Mouse (Mus musculus) urinary bladder, postnatal 36 days (tissue): Measurements from ENCODE around the gene Ceacam10.
"Not testable (repeated sequence)": the region's sequence is repeated elsewhere in the genome, so short reads cannot be mapped to it uniquely, and the experiment has no call there.

ENCODE experiments used
- DNase-seq, 2 experiments: peaks; one replicate each; pipeline ENCODE4 v3.0.0; 2022; ENCODE audit warnings: low spot score in 2 of 2, mixed read lengths in 1 of 2

Ceacam10 gene

DNA sequence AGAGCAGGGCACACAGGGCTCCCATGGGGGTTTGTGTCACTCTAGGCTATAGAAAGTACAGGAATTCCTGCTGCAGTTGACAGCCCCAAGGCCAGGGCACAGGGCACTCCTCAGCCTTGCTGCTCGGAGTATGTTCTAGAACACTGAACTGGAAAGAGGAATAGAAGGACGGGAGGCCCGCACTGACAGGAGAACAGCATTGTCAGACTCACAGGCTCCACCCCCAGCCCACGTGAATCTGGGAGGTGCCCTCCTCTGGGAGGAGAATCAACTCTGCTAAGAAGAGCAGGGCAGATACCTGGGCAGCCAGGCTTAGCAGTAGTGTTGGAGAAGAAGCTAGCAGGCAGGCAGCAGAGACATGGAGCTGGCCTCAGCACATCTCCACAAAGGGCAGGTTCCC lies at the start of gene Ceacam10:
TSS of gene Ceacam10 (plus strand) at position 289 of the 400 bp plus-strand sequence.
- DNase-seq = not testable (repeated sequence)

DNA sequence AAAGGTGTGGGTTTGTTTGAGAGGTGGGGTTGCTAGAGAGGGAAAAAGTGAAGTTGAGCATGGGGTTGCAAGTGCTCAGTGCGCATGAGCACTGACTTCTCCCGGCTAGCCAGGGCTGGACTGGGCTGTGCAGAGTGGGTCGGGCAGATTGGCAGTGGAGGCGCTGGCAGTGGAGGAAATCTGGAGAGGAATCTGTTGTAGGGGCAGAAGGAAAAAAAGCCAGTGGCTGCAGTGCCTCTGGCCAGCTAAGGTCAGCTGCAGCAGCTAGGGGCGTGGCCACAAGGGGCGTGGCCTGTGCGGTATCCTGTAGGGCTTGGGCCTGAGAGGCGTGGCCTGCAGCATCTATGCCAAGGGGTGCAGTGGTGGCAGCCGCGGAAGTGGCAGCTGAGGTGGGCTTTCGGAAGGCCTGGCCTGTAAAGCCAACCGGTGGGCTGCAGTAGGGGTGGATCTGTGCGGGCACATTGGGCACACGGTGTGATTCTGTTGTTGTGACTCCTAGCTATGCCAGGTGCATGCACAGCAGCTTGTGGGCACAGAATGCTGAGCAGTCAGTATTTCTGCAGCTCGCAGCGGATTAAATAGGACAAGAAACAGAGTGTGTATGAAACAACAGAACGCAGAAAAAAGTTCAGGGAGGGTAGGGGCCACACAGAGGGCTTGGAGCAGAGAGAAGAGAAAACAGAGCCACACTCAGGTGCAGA lies 40.9 kb upstream of the Ceacam10 start:
- no peak for DNase-seq

DNA sequence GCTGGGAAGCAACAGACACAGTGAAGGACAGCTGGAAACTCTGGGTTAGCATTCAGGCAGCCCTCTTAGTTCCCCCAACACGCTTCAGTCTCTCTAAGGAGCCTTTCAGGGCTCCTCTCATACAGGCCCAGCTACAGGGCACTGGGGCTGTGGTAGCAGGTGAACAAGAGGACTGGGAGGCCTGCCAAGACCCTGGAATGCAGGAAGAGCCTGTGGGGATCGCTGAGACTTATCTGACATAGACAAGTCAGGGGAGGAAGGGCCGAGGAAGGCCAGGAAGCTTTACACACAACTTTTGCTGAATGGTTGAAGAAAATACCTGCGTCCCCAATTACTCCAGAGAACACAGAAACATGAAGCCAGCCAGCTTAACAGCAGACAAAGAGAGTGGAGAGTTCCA lies 26.3 kb upstream of the Ceacam10 start:
- DNase-seq = no peak

DNA sequence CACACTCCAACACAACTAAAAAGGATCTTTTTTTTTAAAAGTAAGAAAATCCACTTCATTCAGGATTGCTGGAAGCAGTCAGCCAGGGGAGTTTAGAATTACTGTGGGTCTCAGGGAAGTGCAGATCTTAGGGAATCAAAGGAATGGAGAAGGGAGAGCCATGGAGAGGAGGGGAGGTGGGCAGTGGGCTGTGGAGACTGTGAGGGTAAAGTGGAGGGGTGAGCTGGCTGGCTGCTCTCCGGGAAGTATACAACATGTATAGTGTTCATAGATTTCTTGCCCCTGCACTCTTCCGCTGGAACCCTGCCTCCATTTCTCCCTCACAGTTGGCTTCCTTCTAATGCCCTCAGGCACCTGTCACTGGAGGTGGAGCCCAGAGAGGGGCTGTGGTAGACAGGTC lies 25.4 kb upstream of the Ceacam10 start:
- DNase-seq = no peak

DNA sequence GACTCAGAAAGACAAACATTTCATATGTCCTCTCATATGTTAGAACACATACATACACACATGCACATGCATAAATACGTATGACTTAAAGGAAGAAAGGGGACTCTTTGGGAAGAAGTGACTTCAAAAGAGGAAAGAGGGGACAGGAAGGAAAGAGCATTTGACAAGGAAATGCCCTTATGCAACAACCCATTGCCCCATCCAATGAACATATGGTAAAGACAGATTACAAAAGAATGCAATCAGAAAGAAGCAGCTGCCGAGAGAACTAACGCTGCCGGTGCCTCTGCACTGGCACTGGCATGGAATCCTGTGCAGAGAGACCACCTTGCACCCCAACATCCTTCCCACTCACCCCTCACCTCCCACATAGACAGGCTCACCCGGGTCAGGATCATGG lies 23.5 kb upstream of the Ceacam10 start:
- DNase-seq = no peak

DNA sequence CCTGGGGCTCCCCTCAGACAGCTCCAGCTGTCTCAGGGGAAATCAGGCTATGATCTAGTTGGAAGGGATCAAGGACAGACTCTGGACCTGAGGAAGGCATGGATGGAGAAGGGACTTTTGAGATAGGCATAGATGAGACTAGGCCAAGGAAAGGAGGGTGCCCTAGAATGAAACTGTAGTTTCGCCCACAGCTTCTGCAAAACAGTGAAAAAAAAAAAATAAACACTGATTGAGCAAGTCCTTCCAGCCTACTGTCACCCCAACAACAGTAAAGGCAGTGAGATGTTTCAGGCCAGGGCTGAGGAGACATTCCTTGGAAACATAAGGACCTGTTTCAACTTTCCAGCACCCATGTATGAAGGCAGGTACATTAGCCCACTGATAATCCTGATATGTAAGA lies 18.5 kb upstream of the Ceacam10 start:
- DNase-seq = no peak

DNA sequence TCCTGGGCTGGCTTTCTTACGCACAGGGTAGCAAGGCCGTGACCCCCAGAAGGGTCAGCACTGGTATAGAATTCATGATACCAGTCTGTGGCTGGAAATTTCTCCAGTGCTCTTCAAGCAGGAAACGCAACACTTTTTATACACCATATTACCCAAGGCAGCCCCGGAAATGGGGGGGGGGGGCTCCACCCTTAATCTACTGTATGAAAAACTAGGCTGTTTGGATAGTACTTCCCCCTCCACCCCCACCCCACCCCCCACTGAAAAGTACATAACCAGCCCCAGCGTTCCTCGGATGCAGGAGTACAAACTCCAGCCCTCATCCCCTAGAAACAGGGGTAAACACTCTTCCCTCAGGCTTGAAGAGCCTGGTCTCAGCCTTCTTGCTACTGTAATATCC lies 16.8 kb upstream of the Ceacam10 start, which contains the start of gene Cd177:
TSS of gene Cd177 (minus strand) at position 101 of the 400 bp plus-strand sequence.
- DNase-seq = no peak

DNA sequence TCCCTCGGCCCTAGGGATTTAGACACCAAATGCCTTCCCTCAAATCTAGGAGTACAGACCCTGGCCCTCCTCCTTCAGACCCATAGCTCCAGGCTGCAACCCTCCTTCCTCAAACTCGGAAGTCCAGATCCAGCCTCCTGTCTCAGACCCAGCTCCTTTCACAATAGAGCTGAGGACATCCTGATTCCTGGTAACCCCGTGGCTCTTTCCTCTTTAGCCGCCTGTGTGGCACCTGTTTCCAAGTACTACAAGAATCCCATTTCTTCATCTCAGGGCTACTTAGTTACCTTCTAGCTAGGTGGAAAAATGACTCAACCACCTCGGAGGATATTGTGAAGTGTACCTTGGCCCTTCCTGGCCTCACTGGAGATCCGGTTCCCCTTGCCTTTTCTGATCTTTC lies 15.8 kb upstream of the Ceacam10 start:
- no peak for DNase-seq

DNA sequence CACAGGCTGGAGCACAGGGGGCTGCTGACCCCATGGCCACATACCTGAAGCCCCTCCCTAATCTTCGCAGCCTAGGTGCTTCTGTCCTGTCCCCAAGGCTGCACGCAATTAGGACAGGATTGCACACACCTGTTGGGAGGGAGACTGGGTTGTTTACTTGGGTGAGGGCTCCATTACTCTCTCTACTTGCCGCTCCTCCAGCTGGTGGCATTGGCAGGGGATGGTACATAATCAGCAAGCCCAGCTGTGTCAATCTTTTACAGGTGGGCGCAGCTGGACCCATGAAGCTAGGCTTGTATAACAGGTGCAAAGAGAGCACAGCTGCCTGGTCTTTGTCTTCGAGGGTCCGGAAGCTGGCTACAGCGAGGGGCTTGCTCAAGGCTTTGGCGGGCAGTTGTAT lies 14.4 kb upstream of the Ceacam10 start:
- DNase-seq = no peak

DNA sequence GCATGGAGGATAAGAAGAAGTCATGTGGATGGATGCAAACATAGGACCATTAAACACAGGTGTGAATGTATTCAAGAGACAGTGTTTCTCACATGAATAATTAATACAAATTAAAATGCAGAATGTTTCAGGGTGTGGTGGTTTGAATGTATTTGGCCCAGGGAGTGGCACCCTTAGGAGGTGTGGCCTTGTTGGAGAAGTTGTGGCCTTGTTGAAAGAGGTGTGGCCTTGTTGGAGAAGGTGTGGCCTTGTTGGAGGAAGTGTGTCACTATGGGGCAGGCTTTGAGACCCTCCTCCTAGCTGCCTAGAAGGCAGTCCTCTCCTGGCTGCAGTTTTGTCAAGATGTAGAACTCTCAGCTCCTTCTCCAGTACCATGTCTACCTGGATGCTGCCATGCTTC lies 5.6 kb upstream of the Ceacam10 start:
- DNase-seq = no peak

DNA sequence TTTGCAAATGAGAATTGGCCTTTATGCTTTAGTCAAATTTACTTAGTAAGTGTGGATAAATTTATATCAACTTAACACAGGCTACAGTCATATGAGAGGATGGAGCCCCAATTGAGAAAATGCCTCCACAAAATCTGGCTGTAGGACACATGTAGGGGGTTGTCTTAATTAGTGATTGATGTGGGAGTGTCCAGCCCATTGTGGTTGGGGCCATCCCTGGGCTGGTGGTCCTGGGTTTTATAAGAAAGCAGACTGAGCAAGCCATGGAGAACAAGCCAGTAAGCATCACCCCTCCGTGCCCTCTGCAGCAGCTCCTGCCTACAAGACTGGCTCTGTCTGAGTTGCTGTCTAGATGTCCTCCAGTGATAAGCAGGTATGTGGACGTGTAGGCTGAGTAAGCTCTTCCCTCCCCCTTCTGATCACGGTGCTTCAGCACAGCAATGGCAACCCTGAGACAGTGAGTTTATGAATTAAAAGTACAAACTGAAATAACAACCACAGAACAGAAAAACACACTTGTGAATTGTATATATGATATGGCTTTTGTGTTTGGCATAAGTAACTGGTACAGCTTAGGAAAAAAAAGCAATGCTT lies 3.0 kb upstream of the Ceacam10 start:
- DNase-seq = no peak

DNA sequence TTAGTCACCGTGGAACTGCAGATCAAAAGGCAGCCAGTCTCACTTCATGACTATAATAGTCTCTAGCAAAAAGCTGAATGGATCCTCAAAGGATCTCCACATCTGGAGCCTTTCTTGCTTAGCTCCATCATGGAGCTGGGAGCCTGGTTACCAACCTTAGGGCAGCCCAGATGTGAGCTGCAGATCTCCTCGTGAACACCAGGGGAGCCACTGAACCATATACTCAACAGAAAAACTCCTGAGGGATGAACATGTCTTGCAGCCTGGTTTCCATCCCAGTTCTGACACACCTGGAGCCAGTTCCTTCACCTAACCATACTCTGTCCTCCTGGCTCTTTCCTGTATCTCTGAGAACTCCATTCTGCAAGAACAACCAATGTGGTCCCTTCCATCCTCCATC lies 861 bp upstream of the Ceacam10 start:
- no peak for DNase-seq

DNA sequence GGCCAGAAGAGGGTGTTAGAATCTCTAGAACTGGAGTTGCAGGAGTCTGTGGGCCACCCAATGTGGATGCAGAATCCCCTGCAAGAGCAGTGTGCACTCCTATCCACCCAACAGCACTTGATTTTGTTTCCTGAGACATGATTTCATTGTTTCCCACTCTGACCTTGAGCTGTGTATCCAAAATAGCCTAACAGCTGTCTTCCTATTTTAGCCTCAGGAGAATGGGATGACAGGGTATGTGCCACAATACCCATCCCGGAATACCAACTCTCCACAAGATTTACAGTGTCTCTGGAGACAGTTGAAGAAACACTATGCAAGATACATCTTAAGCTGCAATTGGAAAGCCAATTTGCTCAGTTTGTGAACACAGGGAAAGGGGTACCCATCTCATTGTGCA lies 20.9 kb downstream of the Ceacam10 start:
- DNase-seq = no peak

DNA sequence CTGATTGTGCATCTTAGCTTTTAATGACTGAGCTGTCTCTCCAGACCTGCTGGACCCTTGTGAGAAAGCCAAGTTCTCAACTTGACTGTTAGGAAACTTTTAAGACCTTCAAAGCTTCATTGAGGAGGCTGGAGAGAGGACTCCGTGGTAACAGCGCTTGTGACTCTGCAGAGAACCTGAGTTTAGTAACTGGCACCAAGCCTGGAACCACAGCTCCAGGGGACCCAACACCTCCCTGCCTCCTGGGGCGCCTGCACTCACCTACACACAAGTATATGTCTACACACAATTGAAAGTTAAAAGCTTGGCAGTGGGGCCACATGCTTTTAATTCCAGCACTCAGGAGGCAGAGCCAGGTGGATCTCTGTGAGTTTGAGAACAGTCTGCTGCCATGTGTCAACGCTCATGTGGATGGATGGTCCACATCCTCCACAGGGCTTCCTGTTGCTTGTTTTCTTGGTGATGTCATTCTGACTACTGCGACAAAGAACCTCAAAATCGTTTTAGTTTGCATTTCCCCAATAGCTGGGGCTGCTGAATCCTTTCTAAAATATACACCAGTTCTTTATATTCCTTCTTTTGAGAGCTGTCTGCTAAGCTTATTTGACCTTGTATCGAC lies 25.3 kb downstream of the Ceacam10 start:
- no peak for DNase-seq

DNA sequence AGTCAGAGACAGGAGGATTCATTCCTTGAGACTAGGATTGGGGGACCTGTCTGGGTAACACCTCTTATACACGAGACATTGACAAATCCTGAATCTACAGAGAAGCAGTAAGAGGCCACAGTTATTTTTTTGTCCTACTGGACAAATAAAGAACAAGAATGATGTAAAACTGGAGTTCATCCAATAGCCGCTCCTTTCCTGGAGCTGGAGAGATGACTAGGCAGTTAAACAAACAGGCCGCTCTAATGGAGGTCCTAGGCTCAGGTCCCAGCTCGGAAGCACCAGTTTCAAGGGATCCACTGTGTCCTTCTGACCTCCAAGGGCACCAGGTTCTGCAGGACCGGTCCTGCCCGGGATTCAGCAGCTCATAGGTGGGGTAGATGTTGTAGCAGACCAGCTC lies 27.8 kb downstream of the Ceacam10 start:
- DNase-seq = peak; percentile 1 to 2

DNA sequence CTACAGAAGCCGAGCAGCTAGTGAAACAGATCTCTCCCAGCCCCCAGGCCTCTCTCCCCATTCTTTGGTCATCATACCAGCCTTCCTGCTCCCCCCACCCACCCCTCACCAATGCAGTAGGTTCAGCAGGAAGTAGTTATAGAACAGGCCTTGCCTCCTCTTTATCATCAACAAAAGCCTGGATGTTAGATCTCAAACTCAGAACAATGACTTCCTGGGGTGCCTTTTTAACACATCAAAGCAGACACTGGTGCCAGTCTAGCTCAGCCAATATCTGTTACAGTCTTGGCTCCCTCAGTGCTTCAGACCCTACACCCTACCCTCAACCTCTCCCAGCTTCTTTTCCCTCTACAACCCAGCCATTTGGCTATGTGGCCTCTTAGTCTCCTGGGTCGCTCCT lies 32.0 kb downstream of the Ceacam10 start:
- no peak for DNase-seq

DNA sequence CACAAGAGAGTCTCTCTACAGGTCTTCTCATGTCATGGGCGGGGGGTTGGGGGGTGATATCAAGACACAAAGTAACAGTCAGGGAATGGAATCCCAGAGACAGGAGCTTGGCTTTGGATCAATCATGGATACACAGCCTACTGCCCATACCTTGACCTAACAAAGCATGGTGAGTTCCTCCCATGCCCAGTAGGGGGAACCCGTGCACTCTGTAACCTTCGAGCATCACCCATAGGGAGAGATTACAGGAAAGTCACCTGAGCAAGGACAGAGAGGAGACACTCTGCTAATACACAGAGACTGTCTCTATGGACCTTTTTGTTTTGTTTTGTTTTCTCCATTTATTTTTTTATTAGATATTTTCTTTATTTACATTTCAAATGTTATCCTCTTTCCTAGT lies 40.5 kb downstream of the Ceacam10 start:
- peak; percentile 72 to 73 for DNase-seq

DNA sequence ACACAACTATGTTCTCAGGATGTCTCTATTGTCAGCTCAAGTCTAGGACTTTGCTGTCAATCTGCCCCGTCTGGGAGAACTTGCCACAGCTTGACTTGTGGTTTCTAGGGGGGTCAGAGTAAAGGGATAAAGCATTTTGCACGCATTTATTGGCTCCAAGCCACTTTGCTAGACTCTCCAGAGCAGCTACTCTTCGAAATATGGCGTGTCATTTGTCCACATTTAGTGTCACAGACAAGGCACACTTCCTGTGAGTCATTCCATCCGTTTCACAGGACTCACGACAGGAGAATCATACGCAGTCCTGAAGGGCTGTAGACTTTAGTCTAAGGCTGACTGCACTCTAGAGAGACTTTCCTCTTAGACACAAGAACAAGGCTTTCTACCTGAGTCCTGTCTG lies 47.4 kb downstream of the Ceacam10 start:
- no peak for DNase-seq

DNA sequence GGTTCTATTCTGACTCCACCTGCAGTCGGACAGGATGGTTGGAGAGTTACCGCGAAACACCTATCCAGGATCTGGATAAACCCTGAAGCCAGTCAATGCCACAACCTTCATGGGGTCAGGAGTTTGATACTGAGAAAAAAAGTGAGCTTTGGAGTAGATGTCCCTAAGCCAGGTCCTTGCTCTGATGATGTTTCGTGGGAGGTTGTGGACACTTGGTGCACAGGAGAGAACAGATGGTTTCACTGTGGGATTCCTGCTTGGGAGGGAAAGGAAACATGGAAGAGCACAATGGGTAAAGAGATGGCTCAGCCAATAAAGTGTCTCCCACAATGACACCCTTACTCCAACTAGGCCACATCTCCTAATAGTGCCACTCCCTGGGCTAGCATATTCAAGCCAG lies 50.2 kb downstream of the Ceacam10 start:
- DNase-seq = no peak
